Mouse (Mus musculus) C2C12 (cell line): ENCODE results near the gene Ccnyl1.

Experiments used
- CEBPB ChIP-seq: IDR thresholded peaks from one replicate; pipeline ENCODE4 v1.6.1; 2011; ENCODE audit warnings: low read depth, mild to moderate bottlenecking, control low read depth, moderate library complexity
- CTCF ChIP-seq: IDR thresholded peaks from one replicate; pipeline ENCODE4 v1.5.1; 2011; ENCODE audit not compliant: control insufficient read depth, insufficient read depth, insufficient read length
- FOSL1 ChIP-seq: IDR thresholded peaks from one replicate; pipeline ENCODE4 v1.8.0; 2011; ENCODE audit warnings: mild to moderate bottlenecking, low read length; ENCODE audit not compliant: poor library complexity, insufficient read depth, severe bottlenecking
- MAX ChIP-seq: IDR thresholded peaks from one replicate; pipeline ENCODE4 v1.6.1; 2011; ENCODE audit warnings: mild to moderate bottlenecking, control low read depth
- MYOD1 ChIP-seq: IDR thresholded peaks from one replicate; pipeline ENCODE4 v1.6.1; 2011; ENCODE audit warnings: low read depth; ENCODE audit not compliant: control insufficient read depth, insufficient read length
- MYOG ChIP-seq: IDR thresholded peaks from one replicate; pipeline ENCODE4 v1.6.1; 2011; ENCODE audit not compliant: control insufficient read depth, insufficient read length; ENCODE audit errors: extremely low read depth
- USF1 ChIP-seq: IDR thresholded peaks from one replicate; pipeline ENCODE4 v1.6.1; 2011; ENCODE audit warnings: low read depth, mild to moderate bottlenecking, control low read depth, moderate library complexity

DNA sequence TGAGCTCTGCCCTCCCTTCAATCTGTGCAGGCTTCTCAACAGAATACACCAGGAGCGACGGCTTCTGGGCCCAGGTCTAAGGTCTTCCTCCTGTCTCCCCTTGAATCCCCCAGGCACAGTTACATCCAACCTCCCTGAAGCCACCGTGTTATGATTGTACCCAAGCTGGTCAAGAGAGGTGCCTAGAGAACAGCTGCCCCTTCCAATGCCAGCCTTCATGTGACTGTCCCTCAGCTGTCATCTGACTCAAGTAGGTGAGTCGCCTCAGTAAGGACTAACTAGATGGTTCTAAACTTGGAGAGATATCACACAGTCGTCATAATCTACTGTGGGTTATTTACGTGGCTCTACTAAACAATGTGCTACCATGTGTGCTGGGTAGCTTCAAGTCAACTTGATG lies 36.6 kb upstream of the Ccnyl1 start:
- TF ChIP-seq CTCF, result no peak
- no peak for TF ChIP-seq MAX
- TF ChIP-seq MYOG, result no peak
- TF ChIP-seq MYOD1, result no peak
- TF ChIP-seq CEBPB, result no peak
- TF ChIP-seq FOSL1, result no peak
- no peak for TF ChIP-seq USF1
